ENCODE assay signal across 11 mouse cellular contexts in genomic region chr13:56611741-56612140, GRCm38 (mm10). TPM values are rescaled to one million over a fixed set of nuclear protein-coding genes. Genes with fewer than 3 reads are reported as not detected.
A peak's percentile ranks its signal among the peaks of the same experiment; 100 is the strongest.
DNase-seq lines count a peak whose midpoint lies in the region; ATAC-seq and TF ChIP-seq lines count a peak whose summit lies in the region.
"Had no signal": no experiment of that assay in that cellular context is flagged by ENCODE, and none has a peak within 500 bp of the region (broad histone marks: within the 10 kb centered on the region; RNA-seq: fewer than 3 reads in every experiment).

No protein-coding gene starts in this region.

- TF ChIP-seq CTCF in spleen, adult 2 months (IDR thresholded peaks at IDR 0.05; ENCODE audit: extremely low read depth, insufficient read depth, insufficient read length, insufficient replicate concordance) = no peak
- no peak for TF ChIP-seq CTCF in stomach, postnatal 0 days (IDR thresholded peaks at IDR 0.05; ENCODE audit: low read depth)

- no peak overlapping the region for H3K9ac ChIP-seq in heart, embryonic 11.5 days (ENCODE audit: low read depth, low read length)
- peak overlapping the region; percentile 45; the same call in 1 of the 2 replicates for H3K9ac ChIP-seq in limb, embryonic 13.5 days
- H3K9ac ChIP-seq in stomach, postnatal 0 days (ENCODE audit: low read length) = peak overlapping the region; percentile 35; the same call in 1 of the 2 replicates
- H3K9ac ChIP-seq: hindbrain, embryonic 13.5 days; liver, embryonic 14.5 days had no signal

- H3K9me3 ChIP-seq in heart, embryonic 11.5 days (replicated peaks; ENCODE audit: control insufficient read depth, low read length) = no peaks in the 10 kb centered on the region
- no peaks in the 10 kb centered on the region for H3K9me3 ChIP-seq in limb, embryonic 13.5 days
- H3K9me3 ChIP-seq in stomach, postnatal 0 days (ENCODE audit: control insufficient read depth, low read length) = no peaks in the 10 kb centered on the region
- H3K9me3 ChIP-seq: hindbrain, embryonic 13.5 days had no signal

- no peak for ATAC-seq in heart, embryonic 11.5 days (replicated peaks; ENCODE audit: insufficient number of reproducible peaks, low FRiP score, low TSS enrichment)
- no peak for ATAC-seq in limb, embryonic 13.5 days (ENCODE audit: low FRiP score, low read depth)
- no peak for ATAC-seq in stomach, postnatal 0 days (ENCODE audit: low FRiP score, low TSS enrichment)

- H3K27ac ChIP-seq in heart, embryonic 11.5 days (ENCODE audit: low read depth, low read length) = no peak overlapping the region
- H3K27ac ChIP-seq in spleen, adult 2 months (ENCODE audit: insufficient read depth, low read length) = peak overlapping the region; percentile 56
- H3K27ac ChIP-seq in limb, embryonic 13.5 days = peak overlapping the region; percentile 77; the same call in 1 of the 2 replicates
- no peak overlapping the region for H3K27ac ChIP-seq in stomach, postnatal 0 days (replicated peaks)
- H3K27ac ChIP-seq: hindbrain, embryonic 13.5 days; liver, embryonic 14.5 days had no signal

- peaks cover 12% of the 10 kb centered on the region for H3K27me3 ChIP-seq in heart, embryonic 11.5 days (ENCODE audit: control insufficient read depth, insufficient read depth, low read length)
- H3K27me3 ChIP-seq in spleen, adult 2 months (ENCODE audit: control insufficient read depth, insufficient read depth, low read length) = 0 out of 2 replicates have a peak, but pooled peaks cover 3% of the 10 kb centered on the region
- H3K27me3 ChIP-seq in limb, embryonic 13.5 days = no peaks in the 10 kb centered on the region
- H3K27me3 ChIP-seq in stomach, postnatal 0 days (ENCODE audit: control insufficient read depth, insufficient read depth, low read length) = no peaks in the 10 kb centered on the region

- H3K36me3 ChIP-seq in heart, embryonic 11.5 days (ENCODE audit: control insufficient read depth, insufficient read depth, low read length) = no peaks in the 10 kb centered on the region
- no peaks in the 10 kb centered on the region for H3K36me3 ChIP-seq in spleen, adult 2 months (ENCODE audit: control insufficient read depth, insufficient read depth, low read length)
- peaks cover 26% of the 10 kb centered on the region for H3K36me3 ChIP-seq in limb, embryonic 13.5 days
- H3K36me3 ChIP-seq in stomach, postnatal 0 days (ENCODE audit: control insufficient read depth, insufficient read depth, low read length) = no peaks in the 10 kb centered on the region
- H3K36me3 ChIP-seq: hindbrain, embryonic 13.5 days had no signal

- peaks cover 39% of the 10 kb centered on the region for H3K4me1 ChIP-seq in heart, embryonic 11.5 days (ENCODE audit: control insufficient read depth, insufficient read depth, low read length)
- peaks cover 34% of the 10 kb centered on the region for H3K4me1 ChIP-seq in spleen, adult 2 months (ENCODE audit: control insufficient read depth, insufficient read depth, insufficient read length)
- peaks cover 95% of the 10 kb centered on the region for H3K4me1 ChIP-seq in limb, embryonic 13.5 days
- H3K4me1 ChIP-seq in stomach, postnatal 0 days (replicated peaks; ENCODE audit: control insufficient read depth, insufficient read depth) = peaks cover 14% of the 10 kb centered on the region; the same call in 1 of the 2 replicates

- H3K4me3 ChIP-seq in heart, embryonic 11.5 days (ENCODE audit: low read depth, low read length) = no peak overlapping the region
- H3K4me3 ChIP-seq in spleen, adult 2 months (ENCODE audit: extremely low read depth, insufficient read depth, insufficient read length) = no peak overlapping the region
- peak overlapping the region; percentile 62 for H3K4me3 ChIP-seq in limb, embryonic 13.5 days
- peak overlapping the region; percentile 13 for H3K4me3 ChIP-seq in stomach, postnatal 0 days (ENCODE audit: low read depth, low read length)
- H3K4me3 ChIP-seq: erythroblast, embryonic 14.5 days; hindbrain, embryonic 13.5 days had no signal

- TF ChIP-seq EP300 in stomach, postnatal 0 days (optimal IDR thresholded peaks at IDR 0.05) = no peak

- no peak for DNase-seq in heart, adult 8-10 months (ENCODE audit: low spot score)
- DNase-seq in spleen, adult 2 months (ENCODE audit: low read depth in 1 of 2, low spot score in 2 of 2) = no peak
- DNase-seq in spleen, adult 12 weeks (ENCODE audit: low spot score) = no peak
- no peak for DNase-seq in stomach, postnatal 0 days (ENCODE audit: low spot score)
- no peak for DNase-seq in embryo, embryonic 9.5 days (ENCODE audit: extremely low spot score)
- DNase-seq in layer of hippocampus, postnatal 14 days (ENCODE audit: low spot score in 2 of 2) = no peak

- peak overlapping the region; percentile 97 for H3K4me2 ChIP-seq in heart, embryonic 11.5 days
- peak overlapping the region; percentile 94 for H3K4me2 ChIP-seq in limb, embryonic 13.5 days (replicated peaks)
- H3K4me2 ChIP-seq in stomach, postnatal 0 days (replicated peaks; ENCODE audit: low read depth) = peak overlapping the region; percentile 91
- H3K4me2 ChIP-seq: hindbrain, embryonic 13.5 days had no signal

- 57% methylated on average over 3 of the region's 3 CpGs for WGBS in heart, embryonic 11.5 days (ENCODE audit: insufficient replicate concordance)
- WGBS in spleen, adult 2 months = 18% methylated on average over 3 of the region's 3 CpGs
- WGBS in limb, embryonic 13.5 days = 55% methylated on average over 3 of the region's 3 CpGs
- 41% methylated on average over 3 of the region's 3 CpGs for WGBS in stomach, postnatal 0 days

- TF ChIP-seq POLR2A in spleen, adult 2 months (IDR thresholded peaks at IDR 0.05; ENCODE audit: low read depth, low read length) = no peak

RNA-seq across cellular contexts. Expression of gene Tgfbi, which starts 2.4 kb away (rescaled TPM):
- polyA plus RNA-seq in heart, embryonic 11.5 days (2014; fragmentation: Nextera tagmentation; extraction: Ambion mirVana) = 65.0 and 94.5 TPM in 2 replicates
- total RNA-seq in heart, adult 8-10 months (2022) = 10 to 100 TPM; 10.2 to 16.8 (median 14.4) TPM
- 56.0 and 74.3 TPM in 2 replicates for polyA plus RNA-seq in spleen, adult 2 months (2012; rRNA removed)
- 180 and 183 TPM in 2 replicates for polyA plus RNA-seq in limb, embryonic 13.5 days (2015; fragmentation: Nextera tagmentation; extraction: Ambion mirVana)
- polyA plus RNA-seq in stomach, postnatal 0 days (2015; fragmentation: Nextera tagmentation; extraction: Ambion mirVana) = 140 and 149 TPM in 2 replicates
- 1 to 10 TPM; 3.3 to 4.7 TPM for total RNA-seq in layer of hippocampus, postnatal 14 days (2021)

Comparison
In these comparisons a context has a peak if more than half of its experiments do, and no peak if none do; other contexts are left out.
1. H3K27ac ChIP-seq: peak in spleen, adult 2 months (single experiment) and limb, embryonic 13.5 days (single experiment); none in heart, embryonic 11.5 days (single experiment) and stomach, postnatal 0 days (single experiment).
2. H3K4me3 ChIP-seq: peak in limb, embryonic 13.5 days (single experiment) and stomach, postnatal 0 days (single experiment); none in heart, embryonic 11.5 days (single experiment) and spleen, adult 2 months (single experiment).
3. Peak in every context shown above with its lines, with median percentiles within 50 percentile points of each other: H3K4me2 ChIP-seq.